ENCODE assay signal across 19 mouse cellular contexts in genomic region chr3:142353218-142353617, GRCm38 (mm10). TPM values are rescaled to one million over a fixed set of nuclear protein-coding genes. Genes with fewer than 3 reads are reported as not detected.
DNase-seq lines count a peak whose midpoint lies in the region; ATAC-seq and TF ChIP-seq lines count a peak whose summit lies in the region.
"Had no signal": no experiment of that assay in that cellular context is flagged by ENCODE, and none has a peak within 500 bp of the region (broad histone marks: within the 10 kb centered on the region; RNA-seq: fewer than 3 reads in every experiment).

No protein-coding gene starts in this region.

- no peak for ATAC-seq in heart, embryonic 11.5 days (replicated peaks; ENCODE audit: insufficient number of reproducible peaks, low FRiP score, low TSS enrichment)
- peak; percentile 48 for ATAC-seq in lung, postnatal 0 days
- peak; percentile 64 for ATAC-seq in common myeloid progenitor, adult 5-6 weeks (replicated peaks; ENCODE audit: low read depth, poor library complexity, severe bottlenecking)
- ATAC-seq: CD4-positive, CD25-positive, alpha-beta regulatory T cell, adult 4 months; hindbrain, embryonic 16.5 days; intestine, postnatal 0 days had no signal

- H3K9me3 ChIP-seq in heart, embryonic 11.5 days (replicated peaks; ENCODE audit: control insufficient read depth, low read length), result no peaks in the 10 kb centered on the region
- no peaks in the 10 kb centered on the region for H3K9me3 ChIP-seq in lung, postnatal 0 days (ENCODE audit: low read length)
- H3K9me3 ChIP-seq: embryonic facial prominence, embryonic 13.5 days; G1E; limb, embryonic 15.5 days; midbrain, embryonic 10.5 days; stomach, embryonic 15.5 days had no signal

- H3K36me3 ChIP-seq in heart, embryonic 11.5 days (ENCODE audit: control insufficient read depth, insufficient read depth, low read length), result no peaks in the 10 kb centered on the region
- no peaks in the 10 kb centered on the region for H3K36me3 ChIP-seq in lung, postnatal 0 days (ENCODE audit: insufficient read depth, low read length)
- H3K36me3 ChIP-seq: neural tube, embryonic 12.5 days; stomach, embryonic 15.5 days had no signal

- peak; percentile 33 to 41 for DNase-seq in heart, postnatal 10 days
- peak; percentile 54 for DNase-seq in lung, postnatal 0 days (ENCODE audit: low spot score)
- DNase-seq in lung, postnatal 4 days, result no peak
- DNase-seq in cerebellum, adult 11 months, result no peak
- no peak for DNase-seq in adrenal gland, postnatal 10 days
- DNase-seq: adrenal gland, adult 2 months; cerebellum, adult 18-20 months; gastrocnemius, postnatal 10 days had no signal

- H3K4me3 ChIP-seq in heart, embryonic 11.5 days (ENCODE audit: low read depth, low read length), result no peak overlapping the region
- H3K4me3 ChIP-seq in lung, postnatal 0 days (ENCODE audit: low read depth, low read length), result no peak overlapping the region
- H3K4me3 ChIP-seq: embryonic facial prominence, embryonic 13.5 days; limb, embryonic 15.5 days; midbrain, embryonic 10.5 days; neural tube, embryonic 12.5 days; stomach, embryonic 15.5 days had no signal

- intact Hi-C loops in heart, postnatal 10 days (cut with DNase I), result no loop called here

- H3K27me3 ChIP-seq in heart, embryonic 11.5 days (ENCODE audit: control insufficient read depth, insufficient read depth, low read length), result no peaks in the 10 kb centered on the region
- H3K27me3 ChIP-seq in lung, postnatal 0 days (replicated peaks; ENCODE audit: insufficient read depth, low read length), result no peaks in the 10 kb centered on the region
- H3K27me3 ChIP-seq: embryonic facial prominence, embryonic 13.5 days; neural tube, embryonic 12.5 days; stomach, embryonic 15.5 days had no signal

- H3K27ac ChIP-seq in heart, embryonic 11.5 days (ENCODE audit: low read depth, low read length), result no peak overlapping the region
- H3K27ac ChIP-seq in lung, postnatal 0 days (ENCODE audit: low read length), result no peak overlapping the region
- H3K27ac ChIP-seq: embryonic facial prominence, embryonic 13.5 days; limb, embryonic 15.5 days; midbrain, embryonic 10.5 days; neural tube, embryonic 12.5 days; stomach, embryonic 15.5 days had no signal

- 51% methylated on average over 1 of the region's 1 CpGs for WGBS in heart, embryonic 11.5 days (ENCODE audit: insufficient replicate concordance)
- 58% methylated on average over 1 of the region's 1 CpGs for WGBS in lung, postnatal 0 days

- H3K4me2 ChIP-seq in heart, embryonic 11.5 days, result no peak overlapping the region
- no peak overlapping the region for H3K4me2 ChIP-seq in lung, postnatal 0 days (replicated peaks; ENCODE audit: low read depth, low read length)
- H3K4me2 ChIP-seq: embryonic facial prominence, embryonic 13.5 days; limb, embryonic 15.5 days; neural tube, embryonic 12.5 days; stomach, embryonic 15.5 days had no signal

- TF ChIP-seq CTCF in lung, postnatal 0 days (IDR thresholded peaks at IDR 0.05), result no peak

- TF ChIP-seq EP300 in lung, postnatal 0 days (IDR thresholded peaks at IDR 0.05), result peak; percentile 62

- no peak overlapping the region for H3K9ac ChIP-seq in heart, embryonic 11.5 days (ENCODE audit: low read depth, low read length)
- no peak overlapping the region for H3K9ac ChIP-seq in lung, postnatal 0 days (replicated peaks; ENCODE audit: low read depth)
- H3K9ac ChIP-seq: embryonic facial prominence, embryonic 13.5 days; limb, embryonic 15.5 days; neural tube, embryonic 12.5 days; stomach, embryonic 15.5 days had no signal

- peaks cover 2% of the 10 kb centered on the region; the same call in 1 of the 2 replicates for H3K4me1 ChIP-seq in heart, embryonic 11.5 days (ENCODE audit: control insufficient read depth, insufficient read depth, low read length)
- no peaks in the 10 kb centered on the region for H3K4me1 ChIP-seq in lung, postnatal 0 days (ENCODE audit: insufficient read depth, low read depth, low read length)
- H3K4me1 ChIP-seq: embryonic facial prominence, embryonic 13.5 days; neural tube, embryonic 12.5 days; stomach, embryonic 15.5 days had no signal

RNA-seq across cellular contexts. Expression of gene Pdlim5, which starts 42.3 kb away (rescaled TPM):
- 100 to 1,000 TPM; 523 to 617 TPM for total RNA-seq in heart, postnatal 10 days (2021)
- polyA plus RNA-seq in heart, embryonic 11.5 days (2014; fragmentation: Nextera tagmentation; extraction: Ambion mirVana), result 240 and 257 TPM in 2 replicates
- 25.8 and 28.4 TPM in 2 replicates for polyA plus RNA-seq in lung, postnatal 0 days (2015; fragmentation: Nextera tagmentation; extraction: Ambion mirVana)
- total RNA-seq in common myeloid progenitor, adult 5-6 weeks (2017), result 17.2 and 18.5 TPM in 2 replicates
- total RNA-seq in adrenal gland, postnatal 10 days (2021), result 10 to 100 TPM; 55.8 to 79.6 TPM

Comparison
In these comparisons a context has a peak if more than half of its experiments do, and no peak if none do; other contexts are left out.
1. DNase-seq: peak in heart, postnatal 10 days (2 of 2) and lung, postnatal 0 days (single experiment); none in lung, postnatal 4 days (0 of 2), cerebellum, adult 11 months (single experiment) and adrenal gland, postnatal 10 days (single experiment).
2. RNA of gene Pdlim5, which starts 42.3 kb away (total RNA-seq): 523 to 617 TPM in heart, postnatal 10 days; 55.8 to 79.6 TPM in adrenal gland, postnatal 10 days and 17.2 to 18.5 TPM in common myeloid progenitor, adult 5-6 weeks; every median in the first group is over 4 times any median in the second.